Mouse (Mus musculus): ENCODE measurements around the gene Gm5155.
"Not testable (repeated sequence)": the region's sequence is repeated elsewhere in the genome, so short reads cannot be mapped to it uniquely, and the experiment has no call there.

The Gm5155 gene

GRCm38 (mm10) chr7:17871467-17871866 lies at the start of gene Gm5155:
Gene Gm5155 (plus strand): TSS chr7:17871767.
- no peak for DNase-seq (ENCODE audit: inconsistent ontology term)

- no peak for DNase-seq (ENCODE audit: inconsistent ontology term)
Observed at GRCm38 (mm10) chr7:17870776-17871175, 791 bp upstream of the Gm5155 start.

- DNase-seq (ENCODE audit: inconsistent ontology term), result not testable (repeated sequence)
Observed at GRCm38 (mm10) chr7:17895341-17895740, 23.8 kb downstream of the Gm5155 start.

GRCm38 (mm10) chr7:17903146-17903915 lies 31.8 kb downstream of the Gm5155 start:
- DNase-seq (ENCODE audit: inconsistent ontology term), result no peak
